Mouse (Mus musculus) lung, postnatal 25 days (tissue): ENCODE data around the gene Tpp1.

Experiments
- DNase-seq: peaks from one replicate; pipeline ENCODE4 v3.0.0; 2022; ENCODE audit warnings: low spot score

Tpp1 gene

GRCm38 (mm10) chr7:105728701-105729428, 23.2 kb downstream of the Tpp1 start:
- DNase-seq = peak; percentile 53

GRCm38 (mm10) chr7:105726980-105727325, 25.1 kb downstream of the Tpp1 start:
- no peak for DNase-seq

- peak; percentile 79 for DNase-seq
These were observed 25.7 kb downstream of the Tpp1 start for GRCm38 (mm10) chr7:105726144-105726979.

GRCm38 (mm10) chr7:105721916-105722315, 30.1 kb downstream of the Tpp1 start:
- DNase-seq = no peak

- no peak for DNase-seq
These were observed 36.7 kb downstream of the Tpp1 start for GRCm38 (mm10) chr7:105715366-105715765.

GRCm38 (mm10) chr7:105708733-105709132, 43.3 kb downstream of the Tpp1 start:
- DNase-seq = no peak

- DNase-seq = no peak
These were observed 48.2 kb downstream of the Tpp1 start for GRCm38 (mm10) chr7:105703816-105704215.

- DNase-seq = no peak
These were observed 48.9 kb downstream of the Tpp1 start for GRCm38 (mm10) chr7:105703184-105703583.
